In genomic region chr13:109116342-109117201, GRCm38 (mm10) we compare ENCODE assay signal across 8 mouse cellular contexts.
A peak's percentile ranks its signal among the peaks of the same experiment; 100 is the strongest.
DNase-seq lines count a peak whose midpoint lies in the region; ATAC-seq lines count a peak whose summit lies in the region.

No protein-coding gene starts in this region.

- peak overlapping the region; percentile 49 for H3K4me3 ChIP-seq in kidney, embryonic 14.5 days (ENCODE audit: low read length)
- peak overlapping the region; percentile 41 for H3K4me3 ChIP-seq in limb, embryonic 15.5 days
- H3K4me3 ChIP-seq in neural tube, embryonic 12.5 days: peak overlapping the region; percentile 64

- H3K9me3 ChIP-seq in kidney, embryonic 14.5 days (ENCODE audit: control insufficient read depth, low read length): no peaks in the 10 kb centered on the region
- H3K9me3 ChIP-seq in limb, embryonic 15.5 days: no peaks in the 10 kb centered on the region
- H3K9me3 ChIP-seq in neural tube, embryonic 12.5 days: no peaks in the 10 kb centered on the region

- peak overlapping the region; percentile 12; the same call in 1 of the 2 replicates for H3K9ac ChIP-seq in kidney, embryonic 14.5 days (ENCODE audit: low read depth, low read length)
- no peak overlapping the region for H3K9ac ChIP-seq in limb, embryonic 15.5 days
- peak overlapping the region; percentile 65 for H3K9ac ChIP-seq in neural tube, embryonic 12.5 days

- H3K27me3 ChIP-seq in kidney, embryonic 14.5 days (ENCODE audit: control insufficient read depth, insufficient read depth, low read length): no peaks in the 10 kb centered on the region
- peaks cover 28% of the 10 kb centered on the region for H3K27me3 ChIP-seq in limb, embryonic 15.5 days
- no peaks in the 10 kb centered on the region for H3K27me3 ChIP-seq in neural tube, embryonic 12.5 days (replicated peaks)

- ATAC-seq in kidney, embryonic 14.5 days (ENCODE audit: low FRiP score, low TSS enrichment): peak; percentile 84
- ATAC-seq in limb, embryonic 15.5 days (ENCODE audit: insufficient number of reproducible peaks, low FRiP score, low TSS enrichment, low read depth): 0 out of 2 replicates have a peak, but pooled peaks have one; percentile 35
- ATAC-seq in neural tube, embryonic 12.5 days (ENCODE audit: low FRiP score, low read depth): peak; percentile 89
- no peak for ATAC-seq in erythroid progenitor cell, adult 5-6 weeks (replicated peaks; ENCODE audit: low FRiP score, poor library complexity, severe bottlenecking)

- peak overlapping the region; percentile 96 for H3K4me2 ChIP-seq in kidney, embryonic 14.5 days (replicated peaks; ENCODE audit: low read depth, low read length)
- H3K4me2 ChIP-seq in limb, embryonic 15.5 days: peak overlapping the region; percentile 95
- peak overlapping the region; percentile 99 for H3K4me2 ChIP-seq in neural tube, embryonic 12.5 days (replicated peaks)

- H3K4me1 ChIP-seq in kidney, embryonic 14.5 days (ENCODE audit: control insufficient read depth, insufficient read depth, low read length): peaks cover 10% of the 10 kb centered on the region
- peaks cover 13% of the 10 kb centered on the region for H3K4me1 ChIP-seq in limb, embryonic 15.5 days
- 0 out of 2 replicates have a peak, but pooled peaks cover 17% of the 10 kb centered on the region for H3K4me1 ChIP-seq in neural tube, embryonic 12.5 days

- no peak overlapping the region for H3K27ac ChIP-seq in kidney, embryonic 14.5 days (ENCODE audit: low read depth, low read length)
- no peak overlapping the region for H3K27ac ChIP-seq in limb, embryonic 15.5 days
- 0 out of 2 replicates have a peak overlapping the region, but pooled peaks have one; percentile 32 for H3K27ac ChIP-seq in neural tube, embryonic 12.5 days

- WGBS in kidney, embryonic 14.5 days: 1% methylated on average over 54 of the region's 63 CpGs
- under 1% methylated on average over 47 of the region's 63 CpGs for whole genome bisulfite sequencing in limb, embryonic 15.5 days
- under 1% methylated on average over 61 of the region's 63 CpGs for WGBS in neural tube, embryonic 12.5 days

- peak; percentile 52 to 65 for DNase-seq in left cerebral cortex, adult 18-20 months (ENCODE audit: low spot score in 2 of 2)
- DNase-seq in left cerebral cortex, adult 11 months (ENCODE audit: low spot score): no peak
- peak; percentile 89 for DNase-seq in cerebellum, postnatal 10 days
- DNase-seq in frontal cortex, postnatal 10 days (ENCODE audit: low spot score in 2 of 2): peak; percentile 37 to 65

- no peaks in the 10 kb centered on the region for H3K36me3 ChIP-seq in kidney, embryonic 14.5 days (ENCODE audit: control insufficient read depth, insufficient read depth, low read length)
- H3K36me3 ChIP-seq in limb, embryonic 15.5 days: no peaks in the 10 kb centered on the region
- no peaks in the 10 kb centered on the region for H3K36me3 ChIP-seq in neural tube, embryonic 12.5 days
